Mouse (Mus musculus): ENCODE results near the gene Tmod1.

Tmod1 gene

DNA sequence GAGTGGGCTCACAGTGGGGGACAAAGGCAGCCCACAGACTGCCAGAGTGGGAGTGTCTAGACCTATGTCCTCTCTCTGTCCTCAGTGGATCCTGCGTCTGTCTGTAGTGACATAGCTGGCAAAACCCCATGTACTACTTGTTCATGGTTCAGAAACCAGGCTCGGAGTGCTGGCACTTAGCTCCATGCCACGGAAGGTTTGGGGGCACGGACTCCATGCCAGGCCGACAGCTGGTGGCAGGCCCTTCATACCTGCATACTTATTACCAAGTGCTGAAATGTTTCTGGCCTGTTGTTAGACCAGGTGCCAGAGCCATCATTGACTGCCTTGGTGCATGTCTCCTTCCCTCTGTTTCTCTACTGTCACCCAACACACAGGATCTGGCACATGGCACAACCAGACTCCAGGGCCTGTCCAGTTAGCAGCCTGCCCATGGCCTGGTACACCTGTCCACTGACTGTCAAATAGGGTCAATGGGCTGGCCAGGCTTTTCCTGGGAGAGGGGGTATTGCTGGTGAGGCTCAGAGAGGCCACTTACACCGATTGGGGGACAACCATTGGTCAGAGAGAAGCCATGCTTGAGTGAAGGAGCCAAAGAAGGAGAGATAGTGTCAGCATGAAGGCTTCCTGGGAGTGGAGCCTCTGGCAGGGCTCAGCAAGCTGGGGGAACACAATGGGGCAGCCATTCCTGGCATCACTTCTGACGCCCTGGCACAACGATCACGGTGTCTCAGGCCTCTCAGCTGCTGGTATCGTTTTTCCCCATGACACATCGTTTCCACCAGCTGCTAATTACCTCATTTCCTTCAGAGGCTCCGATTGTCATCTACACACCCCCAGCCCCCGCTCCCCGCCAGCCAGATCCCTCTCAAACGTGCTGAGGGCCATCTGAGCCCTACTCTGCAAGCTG lies 56.4 kb downstream of the Tmod1 start:
- no peak for TF ChIP-seq GATA4 (IDR thresholded peaks at IDR 0.05; ENCODE audit: insufficient replicate concordance, low read length)

DNA sequence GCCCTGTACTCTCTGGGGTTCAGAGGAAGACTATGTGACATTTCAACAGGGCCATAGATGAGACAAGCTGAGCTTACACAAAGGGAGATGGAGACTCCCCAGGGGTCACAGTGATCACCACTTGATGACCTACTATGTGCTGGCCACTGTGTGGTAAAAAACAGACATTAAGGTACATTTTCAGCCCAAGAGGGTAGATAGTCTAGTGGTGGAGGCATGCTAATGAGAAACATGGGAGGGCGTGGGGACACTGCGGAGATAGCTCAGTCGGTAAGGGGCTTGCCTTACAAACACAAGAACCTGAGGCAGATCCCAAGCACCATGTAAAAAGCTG lies 57.1 kb downstream of the Tmod1 start:
- no peak for TF ChIP-seq GATA4 (IDR thresholded peaks at IDR 0.05; ENCODE audit: insufficient replicate concordance, low read length)

GRCm38 (mm10) chr4:46096546-46096945 lies 57.8 kb downstream of the Tmod1 start:
- TF ChIP-seq GATA4 (IDR thresholded peaks at IDR 0.05; ENCODE audit: insufficient replicate concordance, low read length): no peak

- no peak for TF ChIP-seq GATA4 (IDR thresholded peaks at IDR 0.05; ENCODE audit: insufficient replicate concordance, low read length)
Measured at GRCm38 (mm10) chr4:46097591-46097990, 58.9 kb downstream of the Tmod1 start.

DNA sequence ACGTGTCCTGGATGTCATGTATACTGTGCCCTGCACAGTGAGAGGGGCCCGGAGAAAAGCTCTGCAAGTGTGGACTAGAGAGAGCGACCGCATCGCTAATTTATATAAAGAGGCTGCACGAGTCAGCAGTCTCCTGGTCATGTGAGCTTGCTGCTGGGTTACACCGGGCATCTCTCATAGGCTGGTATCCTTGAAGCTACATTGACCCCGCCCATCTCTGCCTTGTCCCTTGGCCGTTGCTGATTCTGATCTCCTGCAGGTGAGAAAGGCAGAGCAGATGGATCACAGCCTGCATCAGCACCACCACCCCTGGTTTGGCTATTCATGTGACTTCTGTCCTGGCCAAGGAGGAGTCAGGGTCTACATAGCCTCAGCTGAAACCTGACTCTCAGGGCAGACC lies 60.4 kb downstream of the Tmod1 start:
- no peak for TF ChIP-seq GATA4 (IDR thresholded peaks at IDR 0.05; ENCODE audit: insufficient replicate concordance, low read length)

- TF ChIP-seq GATA4 (IDR thresholded peaks at IDR 0.05; ENCODE audit: insufficient replicate concordance, low read length): no peak
Measured at GRCm38 (mm10) chr4:46100539-46100938, 61.8 kb downstream of the Tmod1 start.

DNA sequence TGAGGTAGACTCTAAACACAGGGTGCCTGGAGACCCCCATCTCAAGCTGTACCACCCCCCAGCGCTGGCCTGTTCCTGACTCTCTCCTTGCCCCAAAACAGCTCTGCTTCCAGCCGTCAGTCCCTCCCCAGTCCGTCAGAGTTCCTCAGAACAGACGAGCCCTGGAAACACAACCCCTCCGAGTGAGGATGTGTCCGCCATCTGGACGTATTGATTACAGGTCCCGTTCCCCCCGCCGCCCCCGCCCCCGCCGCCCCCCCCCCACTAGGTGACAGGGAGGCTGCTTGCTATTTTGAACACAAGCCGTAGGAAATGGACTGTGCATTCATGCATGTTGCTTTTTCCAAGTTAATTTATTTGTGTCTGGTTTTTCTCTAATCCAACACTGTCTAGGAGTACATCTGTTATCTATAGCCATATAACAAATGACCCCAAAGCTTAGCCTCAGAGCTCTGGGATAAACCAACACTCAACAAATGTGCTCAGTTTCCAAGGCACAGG lies 62.5 kb downstream of the Tmod1 start:
- no peak for TF ChIP-seq GATA4 (IDR thresholded peaks at IDR 0.05; ENCODE audit: insufficient replicate concordance, low read length)

GRCm38 (mm10) chr4:46102078-46102769 lies 63.5 kb downstream of the Tmod1 start:
- TF ChIP-seq GATA4 (IDR thresholded peaks at IDR 0.05; ENCODE audit: insufficient replicate concordance, low read length): no peak

DNA sequence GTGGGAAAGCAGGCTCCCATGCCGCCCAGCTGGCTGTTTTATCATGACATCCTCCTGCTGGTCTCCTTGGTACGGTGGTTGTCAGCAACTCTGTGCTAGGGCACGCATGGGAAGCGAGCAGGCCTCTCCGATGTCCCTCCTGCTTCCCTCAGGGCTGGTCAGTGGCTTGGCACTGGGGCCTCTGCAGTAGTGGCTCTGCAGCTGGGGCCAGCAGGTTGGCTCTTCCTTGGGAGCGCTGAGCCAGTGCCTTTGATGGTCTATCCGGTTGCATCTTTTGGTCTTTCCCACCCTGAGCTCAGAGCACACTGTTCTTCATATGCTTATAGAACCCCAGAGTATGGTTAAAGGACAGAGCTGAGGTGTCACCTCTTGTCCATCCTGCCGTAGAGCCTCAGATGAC lies 71.3 kb downstream of the Tmod1 start:
- no peak for TF ChIP-seq GATA4 (IDR thresholded peaks at IDR 0.05; ENCODE audit: insufficient replicate concordance, low read length)

DNA sequence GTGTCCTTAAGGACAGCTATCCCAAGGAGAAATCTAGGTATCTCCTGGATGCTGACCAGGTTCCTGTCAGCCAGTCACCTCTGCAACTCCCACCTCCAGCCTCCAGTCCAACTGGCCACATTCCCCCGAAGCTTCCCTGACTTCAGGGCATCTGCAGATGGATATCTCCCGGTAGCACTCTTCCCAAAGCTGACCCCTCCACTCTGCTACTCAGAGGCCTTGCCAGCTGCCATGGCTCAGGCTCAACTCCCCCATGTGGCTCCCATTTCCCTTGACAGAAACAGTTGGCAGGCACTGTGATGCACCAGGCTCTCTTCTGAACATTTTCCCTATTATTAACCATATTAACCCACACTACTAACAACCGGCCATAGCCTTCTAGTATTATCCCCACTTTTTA lies 72.6 kb downstream of the Tmod1 start:
- no peak for TF ChIP-seq GATA4 (IDR thresholded peaks at IDR 0.05; ENCODE audit: insufficient replicate concordance, low read length)

DNA sequence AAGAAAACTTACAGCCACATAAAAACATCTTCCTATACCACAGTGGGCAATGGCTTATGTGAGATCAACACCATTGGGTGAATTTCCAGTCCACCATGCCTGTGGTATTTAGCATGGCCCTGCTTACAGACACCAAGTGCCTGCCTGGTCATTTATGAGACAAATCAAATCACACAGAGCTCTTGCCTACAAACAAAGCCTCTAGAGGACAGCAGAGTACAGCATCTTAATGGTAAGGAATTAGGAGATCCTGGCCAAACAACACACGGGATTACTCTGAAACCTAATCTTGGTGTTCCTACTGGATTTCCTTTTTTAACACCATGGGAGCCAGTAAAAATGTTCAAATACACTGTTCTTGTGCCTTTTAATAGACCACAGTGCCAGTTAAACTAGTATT lies 76.6 kb downstream of the Tmod1 start:
- TF ChIP-seq GATA4 (IDR thresholded peaks at IDR 0.05; ENCODE audit: insufficient replicate concordance, low read length): no peak

DNA sequence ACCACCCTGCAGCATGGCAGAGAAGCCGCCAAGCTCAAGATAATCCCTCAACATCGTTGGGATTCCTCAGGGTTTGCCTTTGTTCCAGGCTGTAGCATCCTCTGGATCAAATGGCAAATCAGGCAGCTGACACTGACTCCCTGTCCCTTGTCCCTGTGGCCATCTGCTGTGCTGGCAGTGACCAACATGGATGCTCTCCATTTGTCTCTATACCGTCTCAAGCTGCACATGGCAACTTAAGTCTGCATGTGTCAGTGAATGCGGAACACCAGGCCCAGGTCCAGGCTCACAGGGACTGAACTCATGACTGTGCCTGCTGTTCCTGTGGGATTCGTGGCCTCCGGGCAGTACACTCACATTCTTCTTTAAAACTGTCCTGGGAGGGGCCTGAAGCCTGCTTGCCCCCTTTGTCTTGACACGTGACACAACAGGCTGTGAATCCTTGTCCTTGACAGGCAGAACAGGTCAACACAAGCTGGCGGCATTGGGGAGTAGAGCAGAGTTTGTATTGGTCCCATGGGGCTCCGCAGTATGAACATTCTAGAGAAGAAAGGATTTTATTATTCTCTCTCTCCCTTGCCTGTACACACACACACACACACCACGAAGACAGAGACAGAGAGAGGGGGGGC lies 77.9 kb downstream of the Tmod1 start:
- TF ChIP-seq GATA4 (IDR thresholded peaks at IDR 0.05; ENCODE audit: insufficient replicate concordance, low read length): no peak

DNA sequence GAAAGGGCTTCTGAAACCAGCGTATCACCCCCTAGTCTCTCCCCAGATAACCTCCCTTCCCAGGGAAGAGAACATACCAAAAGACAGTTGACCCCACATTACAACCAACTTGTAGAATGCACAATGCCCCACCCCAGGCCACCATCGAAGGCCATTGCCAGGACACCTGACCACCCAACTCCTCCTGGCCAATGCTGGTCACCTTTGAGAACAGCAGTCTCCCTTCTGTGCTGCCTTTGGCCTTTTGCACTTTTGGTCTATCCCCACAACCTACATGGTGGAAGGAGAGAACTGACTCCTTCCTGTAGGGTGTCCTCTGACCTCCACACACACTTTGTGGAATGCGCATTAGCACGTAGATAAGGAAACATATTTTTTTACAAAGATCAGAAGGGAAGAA lies 78.8 kb downstream of the Tmod1 start:
- no peak for TF ChIP-seq GATA4 (IDR thresholded peaks at IDR 0.05; ENCODE audit: insufficient replicate concordance, low read length)

DNA sequence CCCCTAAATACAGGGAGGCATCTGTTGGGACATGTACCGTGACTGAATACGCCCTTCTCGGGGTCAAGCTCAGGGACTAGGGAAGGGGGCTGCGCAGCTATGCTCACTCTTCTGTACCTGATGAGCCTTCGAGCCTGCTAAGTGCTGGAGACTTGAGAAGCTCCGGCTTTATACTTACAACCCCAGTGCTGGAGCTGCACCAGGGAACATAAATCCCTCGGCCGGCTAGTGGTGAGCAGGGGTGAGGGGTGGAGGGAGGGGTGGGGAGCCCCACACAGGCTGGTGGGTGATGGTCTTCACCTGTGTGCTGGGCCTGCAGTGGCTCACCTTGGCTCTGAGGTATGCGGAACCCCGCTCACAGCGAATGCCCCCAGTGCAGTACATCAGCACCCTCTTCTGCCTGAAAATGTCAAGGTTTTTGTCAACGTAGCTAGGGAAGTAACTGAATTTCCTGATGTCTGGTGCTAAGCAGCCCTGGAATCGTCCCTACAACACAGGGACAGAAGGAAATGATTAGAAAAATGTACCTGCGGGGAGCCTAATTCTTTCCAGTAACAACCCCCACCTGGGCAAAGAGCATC lies 80.9 kb downstream of the Tmod1 start:
- TF ChIP-seq GATA4 (IDR thresholded peaks at IDR 0.05; ENCODE audit: insufficient replicate concordance, low read length): no peak

GRCm38 (mm10) chr4:46120767-46121166 lies 82.0 kb downstream of the Tmod1 start:
- no peak for TF ChIP-seq GATA4 (IDR thresholded peaks at IDR 0.05; ENCODE audit: insufficient replicate concordance, low read length)

Data from liver, adult (tissue).